Mouse (Mus musculus) layer of hippocampus, adult 18-20 months (tissue): ENCODE data around the gene B3galt1. TPM values are rescaled to one million over a fixed set of nuclear protein-coding genes. Genes with fewer than 3 reads are reported as not detected.
A peak's percentile ranks its signal among the peaks of the same experiment; 100 is the strongest.

Experiments
- DNase-seq, 2 experiments: peaks; one replicate each; pipeline ENCODE4 v3.0.0; 2022; ENCODE audit warnings: low spot score in 2 of 2
- long read RNA-seq: library from polyadenylated mRNA; stranded (forward); transcript quantifications from one replicate; pipeline ENCODE4 v2.0.0, GENCODE M21; 2021
- total RNA-seq, 2 experiments: library from RNA; stranded (reverse); gene quantifications; 2 replicates each; pipeline ENCODE4 v1.2.3; 2021

The B3galt1 gene
- 10 to 100 TPM; 79.0 to 82.1 TPM for total RNA-seq
- long read RNA-seq, full-length matches to known transcripts = 8 of 34 reads
- long read RNA-seq, partial matches to known transcripts = 3 of 34 reads
- long read RNA-seq, other reads (novel, unspliced or antisense) = 23 of 34 reads

DNA sequence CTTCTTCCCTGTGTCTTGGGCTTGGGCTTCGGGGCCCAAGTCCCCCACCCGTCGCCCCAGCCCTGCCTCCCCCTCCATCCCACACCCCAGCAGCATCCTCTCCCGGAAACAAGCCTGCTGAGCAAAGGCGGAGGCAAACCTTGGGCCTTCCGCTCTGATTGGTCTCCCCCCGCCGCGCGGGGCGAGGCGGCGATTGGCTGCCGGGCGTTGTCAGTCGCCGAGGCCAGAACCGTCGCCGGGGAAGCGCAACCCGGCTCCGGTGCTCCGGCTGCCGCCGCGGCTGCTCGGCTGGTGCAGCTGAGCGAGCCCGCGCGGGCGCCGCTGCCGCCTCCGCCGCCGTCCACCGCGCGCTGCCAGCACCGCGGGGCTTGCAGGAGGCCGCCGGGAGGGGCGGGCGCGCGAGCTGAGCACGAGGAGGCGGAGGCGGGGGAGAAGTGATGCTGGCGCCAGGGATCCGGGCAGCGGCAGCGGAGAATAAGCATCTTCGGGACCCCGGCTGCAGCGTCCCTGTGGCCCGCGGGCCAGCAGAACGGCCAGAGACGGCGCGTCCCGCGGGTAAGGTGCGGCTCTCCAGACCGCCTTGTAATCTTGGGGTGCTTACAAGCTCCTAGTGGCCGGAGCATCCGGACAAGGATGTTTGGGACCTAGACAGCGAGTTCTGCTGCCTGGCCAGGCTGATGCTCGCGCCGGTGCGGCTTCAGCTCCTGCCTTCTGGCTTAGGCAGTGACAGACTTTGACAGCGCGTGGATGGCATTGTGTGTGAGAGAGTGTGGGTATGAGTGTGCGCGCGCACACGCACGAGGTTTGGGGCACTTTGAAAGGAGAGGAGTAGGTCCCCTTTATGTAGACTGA lies at the start of gene B3galt1:
B3galt1 (plus strand) TSS at position 392 of the 852 bp plus-strand sequence.
- DNase-seq = peak; percentile 90 to 95

DNA sequence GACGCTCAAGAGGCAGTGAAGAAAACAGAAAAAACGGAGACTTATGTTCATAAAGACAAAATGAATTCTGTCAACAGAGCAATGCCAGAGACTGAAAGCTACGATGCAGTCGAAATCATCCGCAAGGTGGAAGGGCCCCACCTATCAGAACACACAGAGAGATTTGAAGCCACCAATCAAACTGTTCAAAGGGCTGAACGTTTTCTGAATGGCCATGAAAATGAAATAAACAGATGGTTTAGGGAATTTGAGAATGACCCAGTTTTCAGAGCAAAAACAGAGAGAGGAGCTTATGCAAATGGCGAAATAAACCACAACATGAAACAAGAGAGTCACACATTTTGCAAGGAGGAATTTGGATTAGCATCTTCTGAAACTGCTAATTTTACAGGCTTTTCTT lies 49.3 kb upstream of the B3galt1 start:
- DNase-seq = no peak

DNA sequence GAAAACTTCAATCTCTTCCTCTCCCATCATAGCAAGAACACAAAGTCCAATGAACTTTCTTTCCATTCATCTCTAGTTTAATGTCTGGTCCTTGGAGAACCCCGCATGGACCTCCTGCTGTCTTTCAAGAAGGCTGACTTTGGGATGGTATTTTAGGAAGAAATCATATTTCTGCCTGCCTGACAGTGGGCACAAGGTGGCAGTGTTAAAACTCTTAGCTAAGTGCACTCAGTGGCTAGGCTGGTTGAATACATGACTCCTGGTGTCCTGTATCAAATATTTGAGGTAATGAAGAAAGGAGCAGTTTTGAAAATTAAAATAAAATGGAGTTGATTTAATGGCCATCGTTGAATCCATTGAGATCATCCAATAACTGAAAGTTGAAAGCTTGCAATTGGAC lies 30.3 kb upstream of the B3galt1 start:
- peak in 1 of 2 experiments; percentile 31 for DNase-seq

DNA sequence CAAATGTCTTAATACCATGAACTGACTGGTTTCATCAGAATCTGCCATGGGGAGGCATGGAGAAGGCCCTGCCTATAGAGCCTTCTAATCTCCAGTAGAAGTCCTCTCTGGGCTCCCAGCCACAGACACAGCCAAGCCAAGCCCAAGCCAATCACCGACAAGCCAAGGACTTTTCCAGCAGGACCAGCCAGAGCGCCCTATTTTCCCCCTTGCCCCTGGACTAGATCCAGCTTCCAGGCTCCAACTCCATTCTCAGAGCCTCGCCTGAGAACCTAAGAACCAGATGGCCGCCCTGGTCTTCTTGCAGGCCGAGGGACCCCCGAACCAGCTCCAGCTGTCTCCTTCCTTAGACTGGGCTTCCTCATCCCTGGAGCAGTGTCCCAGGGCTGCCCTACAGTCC lies 26.2 kb upstream of the B3galt1 start:
- DNase-seq = no peak

DNA sequence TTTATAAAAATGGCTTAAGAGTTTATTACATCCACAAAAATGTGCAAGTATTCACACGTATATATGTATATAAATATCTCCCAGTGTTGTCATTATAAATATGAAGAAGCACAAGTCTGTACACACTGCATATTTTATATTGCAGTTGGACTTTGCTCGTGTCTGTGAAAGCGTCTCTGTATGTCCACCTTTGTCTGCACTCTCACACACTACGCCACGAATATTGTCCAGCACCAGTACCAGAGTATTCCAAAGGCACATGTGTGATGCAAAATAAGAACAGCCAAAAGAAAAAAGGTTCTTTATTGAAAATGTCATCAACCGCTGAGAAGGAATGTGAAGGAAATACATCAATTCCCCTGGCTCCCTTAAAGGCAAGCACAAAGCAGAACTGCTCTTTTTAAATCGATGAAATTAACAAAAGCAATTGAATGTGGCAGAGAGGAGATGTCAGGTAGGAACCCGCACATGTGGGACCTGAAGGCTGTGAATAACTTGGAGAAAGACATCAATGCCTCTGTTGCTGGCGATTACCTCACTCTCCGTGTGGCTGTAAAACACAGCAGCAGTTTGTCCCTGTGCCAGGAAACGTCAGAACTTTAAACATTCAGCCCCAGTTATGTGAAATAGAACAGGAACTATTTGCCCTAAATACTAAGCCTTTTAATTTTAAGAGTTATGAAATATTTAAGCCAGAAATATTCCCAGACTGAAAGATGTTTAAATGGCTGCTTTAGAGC lies 23.5 kb upstream of the B3galt1 start:
- no peak for DNase-seq

DNA sequence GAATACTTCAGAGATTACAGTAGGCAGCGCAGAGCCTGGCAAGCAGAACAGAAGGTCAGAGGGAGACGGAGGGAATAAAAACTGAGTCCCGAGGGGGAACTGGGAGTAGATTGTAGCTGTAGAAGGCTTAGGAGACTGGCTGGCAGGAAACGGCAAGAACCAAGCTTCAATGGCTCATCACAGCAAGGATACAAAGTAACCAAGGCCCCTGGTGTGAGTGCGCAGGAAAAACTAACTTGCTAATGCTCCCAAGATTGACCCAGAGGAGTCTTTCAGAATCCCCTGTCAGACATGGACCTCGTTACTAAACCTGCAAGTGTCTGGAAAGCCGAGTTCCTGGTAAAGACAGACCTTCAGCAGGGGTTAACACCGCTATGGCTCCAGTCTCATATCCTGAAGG lies 21.2 kb upstream of the B3galt1 start:
- no peak for DNase-seq

DNA sequence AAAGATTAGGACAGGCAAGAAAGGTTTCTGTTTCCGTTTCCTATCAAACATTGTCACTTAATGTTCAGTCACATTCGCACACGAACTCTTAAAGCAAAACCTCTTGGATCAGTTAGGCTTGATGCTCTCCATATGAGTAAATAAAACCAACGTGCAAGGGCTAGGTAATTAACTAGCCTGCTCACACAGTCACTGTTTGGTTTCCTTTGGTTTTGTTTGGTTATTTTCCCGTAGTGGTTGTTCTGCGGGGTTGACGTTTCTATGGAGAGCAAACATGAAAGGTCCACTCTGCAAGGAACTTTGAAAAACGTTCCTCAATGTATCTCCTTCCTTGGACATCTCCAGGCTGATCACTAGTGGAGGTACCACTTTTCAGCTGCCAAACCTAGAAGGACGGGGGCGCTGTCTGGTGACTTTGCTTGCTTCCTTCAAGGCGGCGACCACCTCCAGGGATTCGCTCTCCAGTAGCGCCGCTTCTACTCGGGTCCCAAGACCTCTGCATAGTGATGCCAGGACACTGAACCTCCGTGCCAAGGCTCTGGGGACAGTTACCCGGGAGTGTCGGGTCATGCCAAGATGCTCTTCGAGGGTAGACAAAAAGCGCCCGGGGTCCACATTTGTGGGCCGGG lies 706 bp upstream of the B3galt1 start:
- DNase-seq = peak; percentile 45 to 76

DNA sequence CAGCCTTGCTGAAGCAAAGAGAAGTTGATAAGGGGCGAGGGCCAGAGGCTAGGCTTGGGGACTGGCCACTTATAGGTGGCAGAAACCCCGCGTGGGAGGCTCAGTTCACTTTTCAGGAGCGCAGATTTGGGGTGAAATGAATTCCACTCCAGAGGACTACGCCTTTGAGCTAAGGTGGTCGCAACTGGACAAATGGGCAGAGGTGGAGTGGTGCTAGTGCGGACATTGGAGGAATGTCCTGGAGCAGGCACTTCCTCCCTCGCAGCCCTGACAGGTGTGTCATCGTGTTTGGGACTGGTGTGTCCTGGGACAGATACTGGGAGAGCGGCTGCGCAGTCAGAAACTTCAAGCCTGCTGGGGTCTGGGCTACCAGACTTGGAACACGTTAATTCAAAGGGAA lies 895 bp downstream of the B3galt1 start:
- DNase-seq = no peak

DNA sequence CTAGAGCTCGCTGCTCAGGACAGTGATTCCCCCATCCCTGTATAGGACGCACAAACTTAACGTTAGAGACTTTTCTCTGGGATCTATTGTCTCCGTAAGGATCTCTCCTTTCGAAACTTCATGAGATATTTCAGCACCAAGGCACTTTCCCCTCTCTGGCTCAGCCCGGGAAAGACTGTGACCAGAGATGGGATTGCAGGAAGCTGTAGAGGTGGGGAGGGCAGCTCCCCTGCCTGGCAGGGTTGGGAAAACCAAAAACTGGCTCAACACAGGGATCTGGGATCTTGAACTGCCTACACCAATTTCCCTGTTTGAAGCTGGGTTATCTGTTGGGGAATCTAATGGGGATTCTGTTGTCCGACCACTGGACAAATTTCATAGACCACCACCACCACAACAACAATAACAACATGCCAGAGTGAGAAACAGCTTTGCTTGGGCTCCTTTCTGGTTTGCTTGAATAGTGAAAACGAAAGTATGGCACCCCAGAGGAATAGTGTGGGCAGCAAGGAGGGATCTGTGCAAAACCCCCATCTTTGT lies 1.5 kb downstream of the B3galt1 start:
- DNase-seq = peak in 1 of 2 experiments; percentile 17

DNA sequence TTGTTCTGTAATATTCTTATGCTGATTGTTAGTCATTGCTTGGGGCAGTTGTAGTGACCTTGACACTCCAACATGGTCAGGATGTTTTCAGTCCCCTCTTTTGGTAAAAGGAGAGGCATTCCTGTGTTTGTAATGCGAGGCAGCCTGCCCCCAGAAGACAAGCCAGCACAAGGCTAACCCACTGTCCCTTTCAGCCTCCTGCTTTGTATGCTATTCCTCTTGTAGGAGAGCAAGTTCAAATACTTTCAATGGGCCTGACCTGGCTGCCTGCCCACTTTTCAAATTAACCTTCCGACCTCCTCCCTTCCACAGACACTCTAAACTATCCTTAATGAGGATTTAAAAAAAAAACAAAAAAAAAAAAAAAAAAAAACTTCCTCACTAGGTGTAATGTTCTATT lies 11.0 kb downstream of the B3galt1 start:
- peak in 1 of 2 experiments; percentile 24 for DNase-seq

DNA sequence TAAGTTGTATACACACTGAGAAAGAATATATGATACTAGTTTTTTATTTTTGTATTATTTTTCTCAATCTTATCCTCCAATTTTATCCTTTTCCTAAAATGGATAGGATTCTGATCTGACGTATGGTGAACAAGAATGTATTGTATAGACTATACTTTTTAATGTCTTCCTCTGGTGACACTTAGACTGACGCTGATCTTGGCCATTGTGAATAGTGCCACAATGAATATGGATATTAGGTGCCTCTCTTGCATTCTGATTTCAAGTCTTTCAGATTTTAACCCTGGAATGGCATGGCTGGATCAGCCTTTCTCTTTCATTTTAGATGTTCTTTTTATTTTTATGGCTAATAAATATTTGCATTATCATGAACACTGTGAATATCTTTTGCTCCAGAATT lies 17.4 kb downstream of the B3galt1 start:
- no peak for DNase-seq

DNA sequence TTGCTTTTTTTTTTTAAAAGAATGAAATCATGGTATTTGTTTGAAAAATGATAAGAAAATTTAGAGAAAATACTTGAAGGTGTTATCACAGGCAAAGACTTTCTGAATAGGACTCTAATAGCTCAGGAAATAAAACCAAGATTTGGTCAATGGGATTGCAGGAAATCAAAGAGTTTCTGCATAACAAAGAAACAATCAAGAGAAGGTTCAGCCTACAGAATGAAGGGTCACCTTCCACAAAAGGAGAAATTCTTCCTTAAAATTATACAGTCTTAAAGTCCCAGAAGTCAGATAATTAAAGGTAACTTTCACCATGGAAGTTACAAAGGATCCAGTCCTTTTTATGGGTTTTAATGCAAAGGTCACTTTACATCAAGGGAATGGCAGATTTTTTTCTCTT lies 24.7 kb downstream of the B3galt1 start:
- DNase-seq = no peak

DNA sequence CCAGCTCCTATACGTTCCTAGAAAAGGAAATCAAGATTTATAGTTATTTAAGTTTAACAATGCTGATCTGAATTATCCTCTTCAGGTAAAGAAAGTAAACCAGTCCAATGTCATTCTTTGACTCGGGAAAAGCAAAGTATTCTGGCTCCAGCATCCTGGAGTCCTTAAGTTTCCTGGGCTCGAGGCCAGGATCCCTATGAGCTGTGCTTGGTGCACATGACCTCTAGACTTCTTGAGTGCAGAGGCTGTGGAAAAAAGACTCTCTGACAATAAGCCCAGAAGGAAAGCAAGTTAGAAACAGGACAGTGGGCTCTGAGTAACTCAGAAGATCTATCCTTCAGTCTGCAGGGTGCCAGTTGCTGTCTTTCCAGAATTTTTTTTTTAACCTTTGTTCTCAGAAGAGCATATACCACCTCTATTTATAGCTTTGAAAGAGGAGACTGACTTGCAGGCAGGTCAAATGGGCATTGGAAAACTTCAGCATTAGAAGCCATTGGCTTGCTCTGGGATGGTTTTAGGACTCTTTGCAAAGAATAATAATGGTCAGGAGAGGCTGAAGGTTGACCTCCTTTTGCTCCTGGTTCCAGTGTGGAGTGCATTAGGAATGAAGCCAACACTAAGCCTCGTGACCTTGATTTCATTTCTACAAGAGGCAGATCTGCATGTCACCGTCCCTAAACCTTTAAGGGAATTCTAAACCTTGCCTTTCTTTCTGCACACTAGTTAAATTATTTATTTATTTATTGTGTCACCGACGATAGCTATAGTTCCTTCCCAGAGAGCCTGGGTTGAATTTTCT lies 26.4 kb downstream of the B3galt1 start:
- DNase-seq = no peak

DNA sequence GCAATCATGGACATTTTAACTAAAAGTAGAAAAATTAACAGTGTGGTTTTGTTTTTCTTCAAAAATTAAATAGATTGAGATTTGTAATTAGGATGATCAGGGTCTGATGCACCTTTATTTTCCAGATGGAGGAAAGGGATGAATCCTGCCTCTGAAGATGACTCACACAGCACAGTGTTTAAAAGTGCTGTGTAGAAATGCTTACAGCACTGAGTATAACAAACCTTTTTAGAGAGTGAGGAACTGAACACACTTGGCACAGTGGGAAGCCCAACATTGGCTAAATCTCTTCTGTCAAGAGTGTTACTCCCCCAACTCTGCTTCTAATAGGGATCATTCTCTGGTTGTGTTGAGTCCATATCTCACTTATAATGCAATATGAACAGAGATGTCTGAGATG lies 57.2 kb downstream of the B3galt1 start:
- DNase-seq = no peak

DNA sequence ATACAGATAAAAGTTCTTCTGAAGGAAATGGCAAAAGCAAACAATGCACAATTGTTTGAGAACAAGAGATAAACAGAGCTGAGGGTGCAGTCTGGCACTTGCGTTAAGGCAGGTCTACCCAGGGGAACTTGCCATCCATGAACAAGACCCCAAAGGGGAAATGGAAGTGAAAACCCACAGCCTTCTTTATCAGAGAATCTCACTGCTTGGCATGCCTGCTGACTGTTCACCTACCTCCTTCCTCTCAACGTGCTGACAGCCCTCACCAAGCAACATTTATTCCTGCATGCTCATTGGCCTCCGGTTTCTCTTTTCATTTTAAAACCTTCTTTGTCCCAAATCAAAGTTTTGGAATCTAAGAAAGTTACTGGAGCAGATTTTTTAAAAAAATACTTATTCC lies 62.0 kb downstream of the B3galt1 start:
- DNase-seq = no peak

DNA sequence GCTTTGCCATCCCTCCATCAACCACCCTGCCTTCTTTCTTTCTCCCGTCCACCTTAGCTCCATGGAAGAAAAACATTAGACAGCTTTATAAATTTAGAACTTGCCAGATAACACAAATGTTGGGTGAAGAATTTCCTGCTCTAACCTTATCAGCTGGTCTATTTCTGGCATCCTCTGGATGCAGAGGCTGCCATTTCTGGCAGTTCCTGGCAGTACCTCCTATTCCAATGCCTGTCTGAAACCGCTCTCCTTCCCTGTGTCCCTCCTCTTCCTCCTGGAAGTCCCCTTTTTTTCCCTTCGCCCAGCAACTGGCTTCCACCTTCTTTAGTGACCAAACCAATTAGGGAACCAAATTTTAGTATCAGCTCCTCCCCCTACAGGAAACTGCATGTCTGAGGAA lies 62.6 kb downstream of the B3galt1 start:
- DNase-seq = no peak

DNA sequence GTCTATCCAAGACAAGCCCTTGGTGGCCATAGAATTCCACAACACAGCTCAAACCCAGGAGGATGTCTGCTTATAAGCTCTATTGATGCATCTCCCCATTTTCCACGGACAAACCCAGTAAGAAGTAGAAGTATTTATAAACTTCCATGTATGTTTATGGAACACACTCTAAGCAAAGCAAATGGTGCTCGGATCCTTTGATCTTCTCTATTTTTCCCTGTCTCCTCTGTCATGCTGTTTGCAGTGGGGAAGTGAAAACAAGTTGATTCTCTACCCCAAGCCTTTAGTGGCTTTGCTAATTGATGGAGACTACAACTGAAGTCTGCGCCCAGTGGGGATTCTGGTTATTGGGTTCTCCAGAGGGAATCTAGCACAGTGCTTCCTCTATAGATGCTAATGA lies 89.2 kb downstream of the B3galt1 start:
- no peak for DNase-seq

DNA sequence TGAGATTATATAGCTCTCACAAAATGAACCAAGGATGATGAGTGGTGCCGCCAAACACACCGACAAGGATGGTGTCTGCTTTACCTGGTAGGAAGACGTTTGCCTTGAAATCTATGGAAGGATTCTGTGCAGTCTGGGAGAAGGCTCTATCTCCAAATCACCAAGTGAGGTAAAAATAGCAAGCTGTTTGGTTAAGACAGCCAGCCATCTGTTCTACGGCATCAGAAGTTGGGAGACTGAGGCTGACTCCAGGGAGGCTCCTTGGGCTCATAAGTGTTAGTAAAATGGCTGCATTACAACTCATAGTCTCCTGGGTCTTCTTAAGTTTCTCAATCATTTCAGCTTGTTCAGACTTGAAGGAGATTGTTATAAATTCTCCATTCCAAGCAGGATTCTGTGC lies 91.7 kb downstream of the B3galt1 start:
- DNase-seq = peak in 1 of 2 experiments; percentile 29

DNA sequence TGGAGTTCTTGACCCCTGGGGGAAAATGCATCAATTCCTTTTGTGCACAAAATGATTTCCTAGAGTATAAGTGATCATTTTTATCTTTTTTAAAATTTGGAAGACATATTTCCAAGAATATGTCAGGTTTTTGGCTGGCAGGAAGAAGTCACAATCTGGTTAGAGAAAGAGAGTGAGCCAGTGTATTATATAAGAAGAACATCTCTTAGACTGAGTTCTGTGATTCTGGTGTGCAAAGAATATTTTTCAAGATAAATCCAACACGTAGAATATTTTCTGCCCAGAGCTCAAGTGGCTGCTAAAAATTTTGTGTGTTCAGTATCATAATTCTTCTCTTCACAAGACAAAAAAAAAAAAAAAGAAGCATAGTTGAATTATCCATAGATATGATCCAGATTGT lies 92.4 kb downstream of the B3galt1 start:
- peak in 1 of 2 experiments; percentile 29 for DNase-seq

DNA sequence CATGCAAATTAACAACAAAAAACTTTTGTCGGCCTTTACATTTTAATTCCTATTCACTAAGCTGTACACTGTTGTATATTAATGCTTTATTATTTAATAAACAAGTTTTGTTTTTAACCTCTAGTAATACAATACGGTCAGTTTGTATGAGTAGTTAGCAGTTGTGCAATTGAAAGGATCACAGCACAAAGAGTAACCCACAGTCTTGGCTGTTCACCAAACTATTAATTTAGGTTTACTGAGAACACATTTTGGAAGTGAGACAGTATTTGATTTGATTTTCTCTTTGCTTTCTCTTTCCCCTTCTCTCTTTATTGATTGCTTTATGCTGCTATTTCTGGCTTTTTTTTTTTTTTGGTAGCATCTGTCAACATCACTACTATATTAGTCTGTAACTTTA lies 106.0 kb downstream of the B3galt1 start:
- no peak for DNase-seq

DNA sequence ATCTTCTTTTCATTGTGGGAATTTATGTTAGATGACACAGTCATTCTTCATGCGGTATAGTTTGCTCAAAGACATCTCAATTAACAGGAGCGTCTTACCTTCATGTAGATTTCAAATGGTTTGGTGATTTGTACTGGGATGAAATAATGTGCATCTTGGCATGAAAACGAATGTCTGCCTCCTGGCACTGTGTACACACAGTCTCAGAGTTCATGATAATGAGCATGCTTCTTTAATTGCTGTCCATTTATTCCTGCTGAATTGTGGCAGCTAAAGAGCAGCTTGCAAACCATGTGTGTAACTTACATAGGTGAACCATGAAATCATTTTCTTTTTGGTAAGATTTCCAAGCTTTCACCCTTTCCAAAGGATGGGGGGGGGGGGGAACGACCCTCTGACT lies 112.0 kb downstream of the B3galt1 start:
- no peak for DNase-seq
